Mouse (Mus musculus) intestine, postnatal 0 days (tissue): ENCODE measurements around the gene Cyp8b1. TPM values are rescaled to one million over a fixed set of nuclear protein-coding genes. Genes with fewer than 3 reads are reported as not detected.

ENCODE experiments used
- ATAC-seq: fragments of 200-750 bp; cut with Nextera tagmentation; 2 replicates; pipeline ENCODE4 v1.8.0; 2017; ENCODE audit warnings: mild to moderate bottlenecking, moderate TSS enrichment, moderate library complexity
- H3K27ac ChIP-seq: fragments of 300-500 bp; sonication (generic); 2 replicates; pipeline ENCODE4 v1.5.1; 2014; ENCODE audit warnings: mild to moderate bottlenecking, low read depth, low read length, moderate library complexity
- H3K27me3 ChIP-seq: fragments of 300-500 bp; sonication (generic); replicated peaks from 2 replicates; pipeline ENCODE4 v1.6.1; 2014; ENCODE audit warnings: low read length, mixed read lengths; ENCODE audit not compliant: control insufficient read depth, insufficient read depth
- H3K36me3 ChIP-seq: fragments of 300-500 bp; sonication (generic); 2 replicates; pipeline ENCODE4 v1.6.1; 2014; ENCODE audit warnings: mild to moderate bottlenecking, moderate library complexity; ENCODE audit not compliant: control insufficient read depth, insufficient read depth
- H3K4me1 ChIP-seq: fragments of 300-500 bp; sonication (generic); replicated peaks from 2 replicates; pipeline ENCODE4 v1.6.1; 2014; ENCODE audit warnings: antibody characterized with exemption, low read length, mixed read lengths; ENCODE audit not compliant: control insufficient read depth, insufficient read depth
- H3K4me2 ChIP-seq: fragments of 300-500 bp; sonication (generic); replicated peaks from 2 replicates; pipeline ENCODE4 v1.6.1; 2014; ENCODE audit warnings: low read depth, mild to moderate bottlenecking, moderate library complexity
- H3K4me3 ChIP-seq: fragments of 300-500 bp; sonication (generic); 2 replicates; pipeline ENCODE4 v1.5.1; 2014; ENCODE audit warnings: low read depth, low read length
- H3K9ac ChIP-seq: fragments of 300-500 bp; sonication (generic); 2 replicates; pipeline ENCODE4 v1.6.1; 2014; ENCODE audit warnings: mild to moderate bottlenecking, low read depth, low read length
- H3K9me3 ChIP-seq: fragments of 300-500 bp; sonication (generic); 2 replicates; pipeline ENCODE4 v1.6.1; 2016; ENCODE audit warnings: mixed run types; ENCODE audit not compliant: control insufficient read depth
- CTCF ChIP-seq: sonication (generic); IDR thresholded peaks from 2 replicates; pipeline ENCODE4 v1.5.1; 2016; ENCODE audit warnings: low read depth, mild to moderate bottlenecking, control low read depth, antibody characterized with exemption, moderate library complexity
- WGBS: fragments of 180-500 bp; shearing (Covaris S2); extraction: QIAGEN DNeasy Blood & Tissue Kit; methylation state at CpG from one replicate; pipeline ENCODE4 v1.1.7; 2014; 5-methylcytosine and 5-hydroxymethylcytosine counted together
- polyA plus RNA-seq: library from polyadenylated mRNA; unstranded; fragments of >200 nt; fragmentation: Nextera tagmentation; extraction: Ambion mirVana; gene quantifications from 2 replicates; pipeline ENCODE4 v1.2.1, GENCODE M21; 2015

The Cyp8b1 gene
- polyA plus RNA-seq, 1 experiment from 2014 or later, result 3.3 TPM

DNA sequence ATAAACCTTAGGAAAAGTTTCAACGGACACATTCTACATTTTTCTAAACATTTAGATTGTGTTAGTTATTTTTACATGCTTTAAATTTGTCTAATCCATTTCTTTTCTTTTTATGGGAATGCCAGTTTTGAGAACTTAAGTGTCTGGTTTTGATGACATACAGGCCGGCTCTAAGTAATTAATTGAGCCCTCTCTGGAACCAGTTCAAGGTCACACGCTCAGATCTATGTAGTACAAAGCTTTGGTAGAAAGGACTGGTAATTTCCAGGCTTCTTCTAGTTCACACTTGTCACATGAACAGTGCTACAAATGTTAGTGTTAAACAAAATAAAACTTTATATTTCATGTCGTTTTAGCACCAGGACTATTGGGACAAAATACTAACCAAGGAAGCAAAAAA is 51.3 kb downstream of the Cyp8b1 start:
- Histone ChIP-seq H3K4me2 (no peak overlapping the region), H3K27ac (no peak overlapping the region), H3K36me3 (no peaks in the 10 kb centered on the region), H3K4me1 (peaks cover under 1% of the 10 kb centered on the region; the same call in 1 of the 2 replicates), H3K9me3 (no peaks in the 10 kb centered on the region), H3K27me3 (no peaks in the 10 kb centered on the region), H3K4me3 (no peak overlapping the region), H3K9ac (no peak overlapping the region)
- 47% methylated on average over 4 of the region's 4 CpGs for WGBS
- no peak for ATAC-seq
- no peak for TF ChIP-seq CTCF

Other genes with a start within 250 kb of the Cyp8b1 start
- 42.4 and 47.8 TPM in 2 replicates for gene Sec22c, start 210.8 kb downstream of the Cyp8b1 start, polyA plus RNA-seq
- gene Ss18l2, start 206.0 kb downstream of the Cyp8b1 start, polyA plus RNA-seq, result 144 and 145 TPM in 2 replicates
- 32.5 and 35.6 TPM in 2 replicates for gene Nktr, start 197.1 kb downstream of the Cyp8b1 start, polyA plus RNA-seq
- gene Zfp651, start 157.0 kb downstream of the Cyp8b1 start, polyA plus RNA-seq, result 6.2 and 6.8 TPM in 2 replicates
- gene Klhl40, start 138.7 kb downstream of the Cyp8b1 start, polyA plus RNA-seq, result 0.33 and 0.43 TPM in 2 replicates
- 1.3 and 1.6 TPM in 2 replicates for gene Hhatl, start 123.8 kb downstream of the Cyp8b1 start, polyA plus RNA-seq
- gene Ccdc13, start 76.8 kb downstream of the Cyp8b1 start, polyA plus RNA-seq, result 0.14 and 0.31 TPM in 2 replicates
- gene Higd1a, start 57.9 kb downstream of the Cyp8b1 start, polyA plus RNA-seq, result 162 and 186 TPM in 2 replicates
- 1.0 and 1.1 TPM in 2 replicates for gene Ackr2, start 17.9 kb downstream of the Cyp8b1 start, polyA plus RNA-seq
- gene Fam198a, start 34.7 kb upstream of the Cyp8b1 start, polyA plus RNA-seq, result 0.90 and 1.0 TPM in 2 replicates
- 5.7 and 7.3 TPM in 2 replicates for gene Pomgnt2, start 80.8 kb upstream of the Cyp8b1 start, polyA plus RNA-seq
- 35.4 and 35.6 TPM in 2 replicates for gene Snrk, start 201.0 kb upstream of the Cyp8b1 start, polyA plus RNA-seq